Mouse (Mus musculus) stomach, postnatal 0 days (tissue): ENCODE data around the gene Dock11.

Experiments used
- CTCF ChIP-seq: IDR thresholded peaks from 2 replicates; pipeline ENCODE4 v1.5.1; 2016; ENCODE audit warnings: antibody characterized with exemption, low read depth, mild to moderate bottlenecking, moderate library complexity
- EP300 ChIP-seq: optimal IDR thresholded peaks from 2 replicates; pipeline ENCODE3; 2016; ENCODE audit warnings: antibody characterized with exemption

- TF ChIP-seq CTCF: no peak
- TF ChIP-seq EP300: no peak
Observed at GRCm38 (mm10) chrX:35990508-35991095, 102.0 kb downstream of the Dock11 start.
